Mouse (Mus musculus) forebrain, embryonic 16.5 days (tissue): ENCODE measurements around the gene Otud3. TPM values are rescaled to one million over a fixed set of nuclear protein-coding genes. Genes with fewer than 3 reads are reported as not detected.
A peak's percentile ranks its signal among the peaks of the same experiment; 100 is the strongest.

Experiments used
- ATAC-seq: fragments of 200-750 bp; cut with Nextera tagmentation; 2 replicates; pipeline ENCODE4 v1.8.0; 2017; ENCODE audit warnings: mild to moderate bottlenecking, moderate library complexity
- H3K27ac ChIP-seq: fragments of 300-500 bp; sonication (generic); 2 replicates; pipeline ENCODE4 v1.5.1; 2014; ENCODE audit warnings: low read length, control low read depth
- H3K27me3 ChIP-seq: fragments of 300-500 bp; sonication (generic); replicated peaks from 2 replicates; pipeline ENCODE4 v1.6.1; 2014; ENCODE audit warnings: low read length; ENCODE audit not compliant: control insufficient read depth, insufficient read depth
- H3K36me3 ChIP-seq: fragments of 300-500 bp; sonication (generic); 2 replicates; pipeline ENCODE4 v1.6.1; 2014; ENCODE audit not compliant: control insufficient read depth, insufficient read depth
- H3K4me1 ChIP-seq: fragments of 300-500 bp; sonication (generic); replicated peaks from 2 replicates; pipeline ENCODE4 v1.6.1; 2014; ENCODE audit warnings: low read length; ENCODE audit not compliant: control insufficient read depth, insufficient read depth
- H3K4me2 ChIP-seq: fragments of 300-500 bp; sonication (generic); 2 replicates; pipeline ENCODE4 v1.6.1; 2014; ENCODE audit warnings: mild to moderate bottlenecking, low read length, control low read depth
- H3K4me3 ChIP-seq: fragments of 300-500 bp; sonication (generic); replicated peaks from 2 replicates; pipeline ENCODE4 v1.5.1; 2014; ENCODE audit warnings: mild to moderate bottlenecking, low read length, control low read depth
- H3K9ac ChIP-seq: fragments of 300-500 bp; sonication (generic); replicated peaks from 2 replicates; pipeline ENCODE4 v1.6.1; 2014; ENCODE audit warnings: low read depth, low read length, control low read depth
- H3K9me3 ChIP-seq: fragments of 300-500 bp; sonication (generic); 2 replicates; pipeline ENCODE4 v1.6.1; 2016; ENCODE audit warnings: low read length; ENCODE audit not compliant: control insufficient read depth
- WGBS: fragments of 180-500 bp; shearing (Covaris S2); extraction: QIAGEN DNeasy Blood & Tissue Kit; methylation state at CpG from one replicate; pipeline ENCODE4 v1.1.7; 2014; 5-methylcytosine and 5-hydroxymethylcytosine counted together
- polyA plus RNA-seq: library from polyadenylated mRNA; unstranded; fragments of >200 nt; fragmentation: Nextera tagmentation; extraction: Ambion mirVana; gene quantifications from 2 replicates; pipeline ENCODE4 v1.2.1, GENCODE M21; 2015

Gene Otud3
- polyA plus RNA-seq, 1 experiment from 2014 or later, result 2.4 TPM

- no peak within 1 kb of the TSS for H3K27ac ChIP-seq
- 79% methylated on average over 10 of the region's 10 CpGs for WGBS
- no peak within 1 kb of the TSS for H3K4me3 ChIP-seq
- H3K9ac ChIP-seq, result no peak within 1 kb of the TSS
- no peak within 1 kb of the TSS for H3K4me2 ChIP-seq
- no peak for ATAC-seq
- H3K4me1 ChIP-seq, result peaks cover 5% of the 10 kb centered on the region; the same call in 1 of the 2 replicates
- no peaks in the 10 kb centered on the region for H3K36me3 ChIP-seq
- no peaks in the 10 kb centered on the region for H3K27me3 ChIP-seq
- no peaks in the 10 kb centered on the region for H3K9me3 ChIP-seq
Measured at GRCm38 (mm10) chr4:138863344-138863998, 50.3 kb downstream of the Otud3 start, which contains the start of gene Pla2g5. Pla2g5 (minus strand) TSS chr4:138863482.

GRCm38 (mm10) chr4:138859728-138860127 lies 54.0 kb downstream of the Otud3 start:
- Histone ChIP-seq H3K9me3 (no peaks in the 10 kb centered on the region), H3K27ac (peak overlapping the region; percentile 49), H3K27me3 (no peaks in the 10 kb centered on the region), H3K4me2 (peak overlapping the region; percentile 56), H3K4me3 (peak overlapping the region; percentile 34), H3K9ac (0 out of 2 replicates have a peak overlapping the region, but pooled peaks have one; percentile 30), H3K4me1 (peaks cover 5% of the 10 kb centered on the region; the same call in 1 of the 2 replicates), H3K36me3 (no peaks in the 10 kb centered on the region)
- ATAC-seq, result peak; percentile 90
- WGBS, result 6% methylated on average over 13 of the region's 13 CpGs

GRCm38 (mm10) chr4:138859245-138859644 lies 54.5 kb downstream of the Otud3 start:
- 0 out of 2 replicates have a peak overlapping the region, but pooled peaks have one; percentile 30 for H3K9ac ChIP-seq
- 16% methylated on average over 9 of the region's 9 CpGs for WGBS
- peaks cover 5% of the 10 kb centered on the region; the same call in 1 of the 2 replicates for H3K4me1 ChIP-seq
- H3K27me3 ChIP-seq, result no peaks in the 10 kb centered on the region
- peak; percentile 62 for ATAC-seq
- no peaks in the 10 kb centered on the region for H3K36me3 ChIP-seq
- peak overlapping the region; percentile 34 for H3K4me3 ChIP-seq
- peak overlapping the region; percentile 56 for H3K4me2 ChIP-seq
- no peaks in the 10 kb centered on the region for H3K9me3 ChIP-seq
- peak overlapping the region; percentile 49 for H3K27ac ChIP-seq

- no peak for ATAC-seq
- WGBS, result 75% methylated on average over 15 of the region's 15 CpGs
Measured at GRCm38 (mm10) chr4:138858446-138858845, 55.3 kb downstream of the Otud3 start.

GRCm38 (mm10) chr4:138857576-138857975 lies 56.2 kb downstream of the Otud3 start:
- Histone ChIP-seq H3K4me3 (no peak overlapping the region), H3K27me3 (no peaks in the 10 kb centered on the region), H3K4me2 (no peak overlapping the region), H3K9ac (no peak overlapping the region), H3K9me3 (no peaks in the 10 kb centered on the region), H3K4me1 (peaks cover 5% of the 10 kb centered on the region; the same call in 1 of the 2 replicates), H3K27ac (no peak overlapping the region), H3K36me3 (no peaks in the 10 kb centered on the region)
- WGBS, result 83% methylated on average over 10 of the region's 10 CpGs
- ATAC-seq, result no peak

More at GRCm38 (mm10) chr4:138858446-138858845, 55.3 kb downstream of the Otud3 start:
- peaks cover 5% of the 10 kb centered on the region; the same call in 1 of the 2 replicates for H3K4me1 ChIP-seq
- H3K27me3 ChIP-seq, result no peaks in the 10 kb centered on the region
- no peaks in the 10 kb centered on the region for H3K9me3 ChIP-seq
- H3K4me3 ChIP-seq, result no peak overlapping the region
- no peaks in the 10 kb centered on the region for H3K36me3 ChIP-seq
- H3K9ac ChIP-seq, result no peak overlapping the region
- no peak overlapping the region for H3K4me2 ChIP-seq
- no peak overlapping the region for H3K27ac ChIP-seq

- no peaks in the 10 kb centered on the region for H3K9me3 ChIP-seq
- no peaks in the 10 kb centered on the region for H3K27me3 ChIP-seq
- no peak overlapping the region for H3K4me3 ChIP-seq
- no peaks in the 10 kb centered on the region for H3K36me3 ChIP-seq
- no peak overlapping the region for H3K9ac ChIP-seq
- no peak overlapping the region for H3K4me2 ChIP-seq
- no peak; the same call in 1 of the 2 replicates for ATAC-seq
- H3K4me1 ChIP-seq, result peaks cover 5% of the 10 kb centered on the region; the same call in 1 of the 2 replicates
- 26% methylated on average over 7 of the region's 7 CpGs for WGBS
- H3K27ac ChIP-seq, result no peak overlapping the region
Measured at GRCm38 (mm10) chr4:138856491-138856890, 57.3 kb downstream of the Otud3 start.

- H3K27ac ChIP-seq, result no peak overlapping the region
- no peaks in the 10 kb centered on the region for H3K9me3 ChIP-seq
- no peak overlapping the region for H3K9ac ChIP-seq
- 83% methylated on average over 9 of the region's 9 CpGs for WGBS
- H3K4me1 ChIP-seq, result peaks cover 5% of the 10 kb centered on the region; the same call in 1 of the 2 replicates
- no peaks in the 10 kb centered on the region for H3K27me3 ChIP-seq
- no peak overlapping the region for H3K4me3 ChIP-seq
- no peak for ATAC-seq
- no peak overlapping the region for H3K4me2 ChIP-seq
- no peaks in the 10 kb centered on the region for H3K36me3 ChIP-seq
Measured at GRCm38 (mm10) chr4:138855092-138855632, 58.6 kb downstream of the Otud3 start.

- Histone ChIP-seq H3K36me3 (no peaks in the 10 kb centered on the region), H3K27me3 (no peaks in the 10 kb centered on the region), H3K4me2 (no peak overlapping the region), H3K9me3 (no peaks in the 10 kb centered on the region), H3K27ac (no peak overlapping the region), H3K9ac (no peak overlapping the region), H3K4me1 (no peaks in the 10 kb centered on the region), H3K4me3 (no peak overlapping the region)
- ATAC-seq, result no peak
- WGBS, result 75% methylated on average over 6 of the region's 6 CpGs
Measured at GRCm38 (mm10) chr4:138852961-138853360, 60.8 kb downstream of the Otud3 start.

GRCm38 (mm10) chr4:138851463-138851862 lies 62.3 kb downstream of the Otud3 start:
- Histone ChIP-seq H3K9me3 (no peaks in the 10 kb centered on the region), H3K4me1 (no peaks in the 10 kb centered on the region), H3K9ac (no peak overlapping the region), H3K36me3 (no peaks in the 10 kb centered on the region), H3K27ac (no peak overlapping the region), H3K4me3 (no peak overlapping the region), H3K4me2 (no peak overlapping the region), H3K27me3 (no peaks in the 10 kb centered on the region)
- peak; percentile 64 for ATAC-seq
- 5% methylated on average over 4 of the region's 4 CpGs for WGBS
